Mouse (Mus musculus) T-helper 17 cell (primary cell): ENCODE measurements around the gene 6430531B16Rik.

ENCODE experiments used
- in situ Hi-C, 2 experiments: fragments of 300-600 bp; cut with MboI, MseI; formaldehyde crosslinking; loops; 1 replicate in 1 of 2; 2 replicates in 1 of 2; pipeline ENCODE4 v1.15.1; 2025; ENCODE audit warnings: high pct_unique_total_duplicates in 2 of 2

Gene 6430531B16Rik

GRCm38 (mm10) chr7:139972923-139973331, 5.6 kb downstream of the 6430531B16Rik start:
- in situ Hi-C loops, result loop anchor here in 1 of 2 experiments (10.0 kb wide), 2 partner anchors 562 to 1202 kb away; partner anchors contain the start of gene Rnh1

GRCm38 (mm10) chr7:139971436-139971835, 7.1 kb downstream of the 6430531B16Rik start:
- in situ Hi-C loops, result loop anchor here in 1 of 2 experiments (10.0 kb wide), 2 partner anchors 563 to 1203 kb away; partner anchors contain the start of gene Rnh1

- in situ Hi-C loops, result loop anchor here in 1 of 2 experiments (10.0 kb wide), 2 partner anchors 564 to 1204 kb away; partner anchors contain the start of gene Rnh1
Measured at GRCm38 (mm10) chr7:139970979-139971378, 7.6 kb downstream of the 6430531B16Rik start.

DNA sequence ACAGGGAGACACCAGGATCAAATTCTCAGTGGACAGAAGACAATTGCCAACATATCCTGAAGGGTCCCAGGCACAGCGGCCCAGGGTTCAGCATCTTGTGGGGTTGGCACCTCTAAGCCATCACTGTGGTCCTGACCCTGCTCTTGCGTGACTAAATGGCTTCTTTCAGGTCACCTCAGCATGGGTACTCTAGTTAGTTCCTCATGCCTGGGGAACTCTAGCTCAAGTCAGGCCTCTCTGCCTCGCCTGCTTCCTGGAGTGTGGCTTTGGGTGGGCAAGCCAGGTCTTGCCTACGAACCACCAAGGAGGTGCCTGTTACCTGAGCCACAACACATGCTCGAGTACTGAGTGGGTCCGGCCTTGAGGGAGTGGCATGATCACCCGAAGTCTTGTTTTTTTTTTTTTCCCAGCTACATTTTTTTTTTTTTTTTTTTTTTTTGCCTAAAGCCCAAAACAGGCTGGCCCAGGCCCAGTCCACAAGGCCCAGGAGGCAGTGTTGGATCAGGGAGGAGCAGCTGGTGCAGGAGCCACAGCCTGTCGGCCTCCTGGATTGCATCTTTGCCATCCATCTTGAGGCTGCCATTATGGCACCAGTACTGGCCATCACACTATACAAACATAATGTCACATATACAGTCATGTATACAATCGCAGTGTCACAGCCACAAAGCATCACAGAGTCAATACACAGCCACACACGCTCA, 8.2 kb downstream of the 6430531B16Rik start:
- in situ Hi-C loops, result loop anchor here in 1 of 2 experiments (10.0 kb wide), 2 partner anchors 564 to 1204 kb away; partner anchors contain the start of gene Rnh1

- in situ Hi-C loops, result loop anchor here in 1 of 2 experiments (10.0 kb wide), 2 partner anchors 565 to 1205 kb away; partner anchors contain the start of gene Rnh1
Measured at GRCm38 (mm10) chr7:139969348-139970130, 9.0 kb downstream of the 6430531B16Rik start.

GRCm38 (mm10) chr7:139968428-139968827, 10.1 kb downstream of the 6430531B16Rik start:
- in situ Hi-C loops, result no loop called here

- in situ Hi-C loops, result no loop called here
Measured at GRCm38 (mm10) chr7:139967175-139967574, 11.4 kb downstream of the 6430531B16Rik start.

GRCm38 (mm10) chr7:139963814-139964213, 14.7 kb downstream of the 6430531B16Rik start:
- in situ Hi-C loops, result no loop called here

GRCm38 (mm10) chr7:139961141-139961540, 17.4 kb downstream of the 6430531B16Rik start:
- in situ Hi-C loops, result no loop called here

DNA sequence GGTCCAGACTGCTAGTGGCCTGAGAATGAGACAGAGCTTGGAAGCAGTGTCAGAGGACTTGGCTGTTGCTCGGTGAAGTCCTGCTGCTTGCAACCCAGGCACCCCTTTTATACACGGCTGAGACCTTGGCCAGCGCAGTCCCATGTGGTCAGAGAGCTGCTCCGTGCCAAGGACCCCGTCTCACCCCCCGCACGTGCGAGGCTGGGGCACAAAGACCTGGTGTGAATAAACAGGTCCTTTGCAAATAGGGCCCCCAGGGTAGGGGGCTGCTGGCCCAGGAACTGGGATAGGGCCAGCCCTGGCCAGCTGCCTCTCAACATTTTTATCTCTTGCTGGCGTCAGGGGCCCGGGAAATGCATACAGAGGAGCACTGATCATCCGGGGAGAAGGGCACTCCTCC, 20.6 kb downstream of the 6430531B16Rik start:
- in situ Hi-C loops, result loop anchor here in 1 of 2 experiments (10.0 kb wide), 1 partner anchor 1397 kb away; no protein-coding TSS in a partner anchor

DNA sequence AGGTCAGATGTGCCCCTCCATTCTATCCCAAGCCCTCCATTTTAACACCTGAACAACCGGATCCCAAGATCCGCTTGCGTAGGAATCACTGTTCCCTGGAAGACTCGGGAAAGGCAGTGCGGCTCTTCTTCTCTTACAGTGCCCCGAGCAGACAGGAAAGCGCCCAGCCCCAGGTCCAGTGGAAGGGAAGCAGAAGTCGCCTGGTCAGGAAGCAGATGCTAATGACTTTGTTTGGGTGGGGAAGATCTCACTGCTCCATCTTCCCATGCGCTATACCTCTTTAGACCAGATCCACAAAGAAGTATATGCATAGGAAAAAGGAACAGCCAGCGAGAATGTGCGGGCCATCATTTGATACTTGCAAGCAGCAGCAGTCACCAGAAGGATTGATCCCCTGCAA, 21.1 kb downstream of the 6430531B16Rik start:
- in situ Hi-C loops, result loop anchor here in 1 of 2 experiments (10.0 kb wide), 1 partner anchor 1397 kb away; no protein-coding TSS in a partner anchor

- in situ Hi-C loops, result loop anchor here in 1 of 2 experiments (10.0 kb wide), 1 partner anchor 1398 kb away; no protein-coding TSS in a partner anchor
Measured at GRCm38 (mm10) chr7:139956658-139957057, 21.9 kb downstream of the 6430531B16Rik start.

- in situ Hi-C loops, result loop anchor here in 1 of 2 experiments (10.0 kb wide), 1 partner anchor 1399 kb away; no protein-coding TSS in a partner anchor
Measured at GRCm38 (mm10) chr7:139955505-139955904, 23.1 kb downstream of the 6430531B16Rik start.

DNA sequence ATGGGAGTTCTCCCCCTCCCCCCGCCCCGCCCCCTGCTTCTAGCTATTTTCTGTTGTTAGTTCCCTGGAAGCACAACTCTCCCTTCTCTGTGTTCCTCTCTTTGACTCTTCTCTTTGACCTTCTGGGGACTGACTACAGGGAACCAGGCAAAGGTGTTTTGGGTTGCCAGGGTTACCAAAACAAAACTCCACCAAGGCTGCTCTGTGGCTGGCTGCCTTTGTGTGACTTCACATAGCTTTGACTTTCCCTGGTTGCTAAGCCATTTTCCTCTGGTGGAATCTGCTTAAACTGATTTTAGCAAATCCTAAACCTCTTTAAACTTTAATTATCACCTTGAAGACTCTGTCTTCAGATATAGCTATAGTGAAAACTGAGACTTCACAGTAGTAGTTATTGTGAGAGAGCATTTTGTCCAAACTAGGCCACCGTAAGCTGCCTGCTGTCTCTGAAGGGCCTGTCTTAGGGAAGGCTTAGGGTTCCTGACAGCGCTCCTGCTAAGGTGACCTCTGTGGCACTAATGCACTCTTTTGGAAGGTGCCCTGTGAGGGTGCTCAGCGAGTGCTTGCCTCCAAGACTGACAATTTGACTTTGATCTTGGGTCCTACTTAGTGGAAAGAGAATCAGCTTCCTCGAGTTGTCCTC, 26.4 kb downstream of the 6430531B16Rik start:
- in situ Hi-C loops, result loop anchor here in 1 of 2 experiments (10.0 kb wide), 1 partner anchor 1403 kb away; no protein-coding TSS in a partner anchor

- in situ Hi-C loops, result loop anchor here in 1 of 2 experiments (10.0 kb wide), 1 partner anchor 1404 kb away; no protein-coding TSS in a partner anchor
Measured at GRCm38 (mm10) chr7:139951079-139951478, 27.5 kb downstream of the 6430531B16Rik start.

- in situ Hi-C loops, result loop anchor here in 1 of 2 experiments (10.0 kb wide), 1 partner anchor 1404 kb away; no protein-coding TSS in a partner anchor
Measured at GRCm38 (mm10) chr7:139950283-139950971, 28.1 kb downstream of the 6430531B16Rik start.

DNA sequence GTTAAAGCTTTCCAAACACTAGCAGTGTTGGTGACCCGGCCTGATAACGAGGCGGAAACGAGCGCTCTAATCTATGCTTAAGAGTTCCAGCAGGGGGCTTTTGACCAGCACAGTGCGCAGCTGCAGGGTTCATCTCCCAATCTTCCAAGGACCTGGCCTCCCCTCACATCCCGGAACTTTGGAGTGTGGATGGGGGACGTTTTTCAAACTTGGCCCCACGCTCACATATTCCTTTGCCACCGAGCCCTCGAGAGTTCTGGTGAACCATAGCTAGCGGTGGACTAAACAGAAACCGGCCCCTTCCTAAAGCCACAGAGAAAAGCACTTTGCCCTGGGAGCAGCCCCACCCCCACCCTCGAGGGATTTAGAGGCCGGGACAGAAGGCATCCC, 28.7 kb downstream of the 6430531B16Rik start:
- in situ Hi-C loops, result loop anchor here in 1 of 2 experiments (10.0 kb wide), 1 partner anchor 1405 kb away; no protein-coding TSS in a partner anchor

GRCm38 (mm10) chr7:139946032-139946431, 32.5 kb downstream of the 6430531B16Rik start:
- in situ Hi-C loops, result no loop called here

- in situ Hi-C loops, result no loop called here
Measured at GRCm38 (mm10) chr7:139945516-139945915, 33.0 kb downstream of the 6430531B16Rik start.
